Mouse (Mus musculus): ENCODE results near the gene Slc6a11. TPM values are rescaled to one million over a fixed set of nuclear protein-coding genes. Genes with fewer than 3 reads are reported as not detected.

Gene Slc6a11
- polyA plus RNA-seq, 1 experiment from 2014 or later: 0.72 TPM

Other genes starting within 250 kb of the Slc6a11 start
- gene Atp2b2, start 88.6 kb upstream of the Slc6a11 start, polyA plus RNA-seq (2016; fragmentation: Nextera tagmentation; extraction: Ambion mirVana): 1.1 and 1.4 TPM in 2 replicates
- gene Slc6a1, start 151.4 kb downstream of the Slc6a11 start, polyA plus RNA-seq (2016; fragmentation: Nextera tagmentation; extraction: Ambion mirVana): 3.2 and 5.1 TPM in 2 replicates